Mouse (Mus musculus): Measurements from ENCODE around the gene Cd300ld3. TPM values are rescaled to one million over a fixed set of nuclear protein-coding genes. Genes with fewer than 3 reads are reported as not detected.

Cd300ld3 gene
- 1 to 10 TPM in 2 of 4 experiments, under 1 TPM in 1, not detected in 1; 0.45 to 3.7 (median 3.6) TPM for total RNA-seq (2022)

- DNase-seq (ENCODE audit: low spot score in 2 of 2): no peak
Measured at GRCm38 (mm10) chr11:115048259-115048658, at the start of gene Cd300ld3. TSS of gene Cd300ld3 (minus strand) at chr11:115048409.

DNA sequence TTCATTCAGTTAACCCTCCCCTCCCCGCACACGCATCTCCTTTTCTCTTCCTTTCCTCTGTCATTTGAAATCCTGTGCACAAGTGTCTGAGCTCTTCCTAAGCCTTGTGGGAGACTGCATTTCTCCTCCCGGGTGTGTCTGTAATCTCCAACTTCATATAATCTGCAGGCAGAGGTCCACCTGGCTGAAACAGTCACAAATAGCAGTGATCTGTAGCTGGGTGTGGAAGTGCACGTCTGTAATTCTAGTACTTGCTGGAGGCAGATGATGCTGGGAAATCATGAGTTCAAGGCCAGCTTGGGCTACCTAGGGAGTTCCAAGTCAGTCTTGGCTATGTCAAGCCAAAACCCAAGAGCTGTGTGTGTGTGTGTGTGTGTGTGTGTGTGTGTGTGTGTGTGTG lies 43.9 kb upstream of the Cd300ld3 start:
- DNase-seq (ENCODE audit: low spot score in 2 of 2): no peak

DNA sequence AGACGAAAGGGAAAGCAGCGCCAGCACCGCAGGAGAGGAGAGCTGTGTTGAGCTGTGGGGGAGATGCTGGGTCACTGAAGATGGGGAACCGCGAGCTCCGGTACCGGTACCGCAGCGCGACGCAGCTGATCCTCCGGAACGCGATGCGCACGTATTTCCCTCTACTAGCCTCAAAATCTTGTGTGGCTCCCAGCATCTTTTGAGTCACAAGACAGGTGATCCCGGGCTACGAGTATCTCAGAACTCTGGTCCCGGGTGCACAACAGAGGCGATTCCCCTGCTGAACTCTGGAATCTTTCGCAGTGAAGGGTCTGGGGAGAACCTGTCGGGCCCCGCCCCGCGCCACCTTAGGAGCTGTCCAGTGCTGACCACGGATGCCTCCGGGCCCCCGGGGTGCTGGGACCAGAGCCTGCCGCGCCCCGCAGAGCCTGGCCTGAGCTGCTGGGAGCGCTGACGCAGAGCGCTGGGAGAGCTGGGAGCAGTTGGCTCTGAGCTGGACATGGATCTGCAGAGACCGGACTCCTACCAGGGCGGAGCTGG lies 43.2 kb upstream of the Cd300ld3 start, which contains the start of gene Rab37:
Rab37 (plus strand) TSS at position 70 of the 540 bp plus-strand sequence.
- DNase-seq (ENCODE audit: low spot score in 2 of 2): no peak

GRCm38 (mm10) chr11:115089853-115090252 lies 41.6 kb upstream of the Cd300ld3 start:
- DNase-seq (ENCODE audit: low spot score in 2 of 2): no peak

DNA sequence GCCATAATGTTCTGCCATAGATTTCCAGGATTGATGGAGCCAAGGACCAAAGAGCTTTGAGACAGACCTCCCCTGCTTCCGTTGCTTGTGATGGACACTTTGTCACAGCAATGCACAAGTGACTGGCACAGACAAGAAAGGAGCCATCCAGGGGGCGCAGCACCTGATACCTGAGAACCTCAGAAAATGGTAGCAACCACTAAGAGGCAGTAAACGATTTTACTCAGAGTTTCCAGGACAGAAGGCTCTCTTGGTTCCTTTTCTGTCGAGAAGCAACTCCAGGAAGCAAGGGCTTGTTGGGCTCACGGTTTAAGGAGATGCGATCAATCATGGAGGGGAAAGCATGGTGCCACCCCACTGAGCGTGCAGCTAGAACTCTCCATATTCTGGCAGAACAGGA lies 38.0 kb upstream of the Cd300ld3 start:
- no peak for DNase-seq (ENCODE audit: low spot score in 2 of 2)

- no peak for DNase-seq (ENCODE audit: low spot score in 2 of 2)
Measured at GRCm38 (mm10) chr11:115085064-115085463, 36.9 kb upstream of the Cd300ld3 start.

GRCm38 (mm10) chr11:115084595-115084994 lies 36.4 kb upstream of the Cd300ld3 start:
- DNase-seq (ENCODE audit: low spot score in 2 of 2): no peak

DNA sequence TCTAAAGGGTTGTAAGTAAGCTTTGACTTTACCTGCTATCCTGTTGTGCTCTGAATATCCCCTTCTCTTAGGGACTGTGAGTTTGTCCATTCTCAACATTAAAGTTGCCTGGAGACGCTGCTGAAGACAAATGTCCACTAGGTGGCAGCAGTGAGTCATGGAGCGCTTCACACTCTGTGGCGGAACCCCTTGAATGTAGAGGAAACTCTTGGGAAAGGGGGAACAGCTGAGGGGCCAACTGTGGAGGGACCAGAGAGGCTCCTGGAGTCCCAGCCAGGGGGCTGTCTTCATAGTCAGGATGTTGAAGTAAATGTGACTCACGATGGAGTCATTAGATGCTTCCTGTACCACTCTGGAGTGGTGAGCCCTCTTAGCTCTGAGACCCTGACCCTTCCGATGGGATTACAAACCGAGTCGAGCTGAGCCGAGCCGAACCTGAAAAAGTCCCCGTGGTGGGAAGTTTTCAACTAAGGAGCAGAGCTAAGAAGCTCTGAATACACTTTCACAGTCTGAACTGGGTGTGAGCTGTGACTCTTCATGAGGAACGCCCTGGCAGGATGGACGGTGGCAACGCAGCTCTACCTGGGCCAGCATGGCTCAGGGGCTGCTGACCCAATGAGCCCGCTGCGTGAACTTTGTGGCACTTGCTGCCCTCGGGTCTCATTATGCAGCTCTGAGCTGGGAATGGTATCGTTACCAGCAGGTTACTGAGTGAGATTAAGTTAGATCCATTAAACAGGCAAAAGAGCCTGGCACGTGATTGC lies 35.3 kb upstream of the Cd300ld3 start:
- peak; percentile 36 to 80 for DNase-seq (ENCODE audit: low spot score in 2 of 2)

GRCm38 (mm10) chr11:115082196-115082595 lies 34.0 kb upstream of the Cd300ld3 start:
- no peak for DNase-seq (ENCODE audit: low spot score in 2 of 2)

- no peak for DNase-seq (ENCODE audit: low spot score in 2 of 2)
Measured at GRCm38 (mm10) chr11:115081373-115081772, 33.2 kb upstream of the Cd300ld3 start.

DNA sequence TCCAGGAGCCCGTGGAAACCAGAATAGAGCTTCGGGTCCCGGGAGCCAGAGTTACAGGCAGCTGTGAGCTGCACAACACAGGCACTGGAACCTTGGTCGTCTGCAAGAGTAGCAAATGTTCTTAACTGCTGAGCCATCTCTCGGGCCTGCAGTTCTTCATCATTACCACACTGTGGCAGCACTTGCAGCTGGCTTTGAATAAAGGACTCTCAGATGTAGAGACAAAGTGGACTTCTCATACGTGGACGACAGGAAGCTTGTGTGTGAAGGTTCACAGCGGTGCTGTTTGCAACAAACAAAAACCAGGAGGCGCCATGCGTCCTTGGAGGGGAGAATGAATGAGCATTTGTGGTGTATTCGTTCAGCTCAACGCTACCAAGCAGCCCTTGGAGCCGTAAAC lies 32.7 kb upstream of the Cd300ld3 start:
- DNase-seq (ENCODE audit: low spot score in 2 of 2): peak; percentile 48 to 63

GRCm38 (mm10) chr11:115078680-115079079 lies 30.5 kb upstream of the Cd300ld3 start:
- DNase-seq (ENCODE audit: low spot score in 2 of 2): no peak

DNA sequence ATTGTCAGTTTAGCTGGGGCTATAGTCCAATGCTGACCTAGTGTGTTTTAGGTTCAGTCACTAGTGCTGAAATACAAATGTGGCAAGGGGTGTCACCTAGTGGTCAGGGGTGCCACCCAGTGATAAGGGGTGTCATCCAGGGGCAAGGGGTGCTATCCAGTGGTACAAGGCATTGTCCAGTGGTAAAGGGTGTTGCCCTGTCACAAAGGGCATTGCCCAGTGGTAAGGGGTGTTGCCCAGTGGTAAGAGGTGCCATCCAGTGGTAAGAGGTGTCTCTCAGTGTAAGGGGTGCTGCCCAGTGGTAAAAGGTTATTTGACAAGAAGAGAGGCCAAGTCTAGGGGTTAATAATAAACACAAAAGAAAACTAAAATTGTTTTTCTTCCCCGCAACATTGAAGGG lies 29.2 kb upstream of the Cd300ld3 start:
- DNase-seq (ENCODE audit: low spot score in 2 of 2): no peak

DNA sequence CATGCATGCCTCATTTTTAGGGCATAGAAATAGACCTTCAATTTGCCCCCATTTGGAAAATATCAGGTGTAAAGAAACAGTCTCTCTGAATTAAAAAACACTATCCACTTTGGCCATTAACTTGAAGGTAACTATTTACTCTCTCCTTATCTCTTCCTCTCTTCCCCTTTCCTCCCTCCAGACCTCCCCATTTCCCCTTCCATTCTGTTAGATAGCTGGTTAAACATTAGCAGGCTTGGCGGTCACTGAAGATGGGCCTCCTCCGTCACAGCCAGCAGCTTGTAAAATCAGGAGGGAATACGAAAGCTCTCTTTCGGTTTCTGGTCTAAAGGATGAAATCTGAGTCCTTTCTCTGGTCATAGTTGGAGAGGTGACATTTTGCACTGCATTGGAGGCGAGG lies 27.6 kb upstream of the Cd300ld3 start:
- DNase-seq (ENCODE audit: low spot score in 2 of 2): no peak

DNA sequence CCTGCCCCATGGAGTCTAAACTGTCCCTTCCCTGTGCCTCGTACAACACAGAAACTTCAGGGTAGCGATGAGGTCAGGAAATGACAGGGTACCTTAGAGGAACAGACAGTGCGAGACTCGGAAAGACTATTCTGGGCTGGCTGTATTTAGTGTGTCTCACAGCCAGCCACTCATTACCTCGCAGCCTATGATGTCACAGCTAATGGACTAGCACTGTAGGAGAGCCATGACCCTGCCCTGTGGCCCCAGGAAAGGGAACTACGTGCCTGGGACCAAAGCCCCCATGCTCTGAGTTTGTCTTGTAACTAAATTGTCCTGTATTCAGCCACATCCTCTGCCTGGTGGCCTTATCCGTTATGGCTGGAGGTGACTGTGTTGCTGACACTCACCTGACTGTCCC lies 27.2 kb upstream of the Cd300ld3 start:
- no peak for DNase-seq (ENCODE audit: low spot score in 2 of 2)

DNA sequence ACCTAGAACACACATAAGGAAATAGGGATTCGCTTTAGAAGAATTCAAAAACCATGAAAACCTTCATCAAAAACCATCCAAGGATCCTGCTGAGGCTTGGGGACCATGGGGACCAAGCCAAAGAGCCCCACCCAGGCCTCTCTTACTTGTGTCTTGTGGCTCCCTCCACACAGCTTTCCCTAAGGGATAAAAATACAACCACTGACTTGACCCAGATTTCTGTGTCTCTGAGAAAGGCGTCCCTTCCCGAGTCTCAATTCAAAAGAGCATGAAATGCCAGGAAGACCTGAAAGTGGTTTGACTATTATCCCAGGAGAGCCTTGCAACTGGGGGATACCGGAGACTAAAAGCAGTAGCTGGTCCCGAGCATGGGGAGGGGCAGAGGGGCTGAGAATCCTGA lies 24.8 kb upstream of the Cd300ld3 start:
- DNase-seq (ENCODE audit: low spot score in 2 of 2): no peak

DNA sequence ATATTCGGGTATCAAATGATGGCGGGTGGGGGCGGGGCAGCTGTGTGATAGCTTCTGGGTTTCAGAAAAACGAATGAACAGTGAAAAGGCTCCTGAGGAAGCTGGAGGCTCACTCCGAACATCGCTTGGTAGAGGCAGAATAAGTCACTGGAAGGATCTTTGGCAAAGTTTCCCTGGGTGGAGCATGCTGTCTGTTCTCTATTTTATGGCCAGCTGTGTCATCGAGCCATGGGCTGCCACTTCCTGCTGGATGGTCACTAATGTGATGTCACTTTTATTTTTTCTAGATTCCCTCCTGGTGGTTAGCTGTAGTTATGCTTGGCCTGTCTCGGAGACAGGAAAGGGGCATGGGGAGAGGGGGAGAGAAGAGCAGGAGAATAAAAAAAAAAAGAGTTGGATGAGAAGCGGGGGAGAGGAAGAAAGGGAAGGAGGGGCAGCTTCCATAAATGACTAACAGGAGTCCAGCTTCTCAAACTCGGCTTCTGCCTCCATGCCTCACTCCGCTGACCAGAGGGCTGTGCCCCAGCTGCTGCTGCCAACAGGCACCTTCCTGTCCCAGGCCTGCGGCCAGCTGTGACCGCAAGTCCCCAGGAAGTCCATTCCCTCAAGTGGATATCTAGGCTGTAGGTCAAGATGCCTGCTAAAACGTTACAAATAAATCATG lies 23.6 kb upstream of the Cd300ld3 start:
- no peak for DNase-seq (ENCODE audit: low spot score in 2 of 2)

DNA sequence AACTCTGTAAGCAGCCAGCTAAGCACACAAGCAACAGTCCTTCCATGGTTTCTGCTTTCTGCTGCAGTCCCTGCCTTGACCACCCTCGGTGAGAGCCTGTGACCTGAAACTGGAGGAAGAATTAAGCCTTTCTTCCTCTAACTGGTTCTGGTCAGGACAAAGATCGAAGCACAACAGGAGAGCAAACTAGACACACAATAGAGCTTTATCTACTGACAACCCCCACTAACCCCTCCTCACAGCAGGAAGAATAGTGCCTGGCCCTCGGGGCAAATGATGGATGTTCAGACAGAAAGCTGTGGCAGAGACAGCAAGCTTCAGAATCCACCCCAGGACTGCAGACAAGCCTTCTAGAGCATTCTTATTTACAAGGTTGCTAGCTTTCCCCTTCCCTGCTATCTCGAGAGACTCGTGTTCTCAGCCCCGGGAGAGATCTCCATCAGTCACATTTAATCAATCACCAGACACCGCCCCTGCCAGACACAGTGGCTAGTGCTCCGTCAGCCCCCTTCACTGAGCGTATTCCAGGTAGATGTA lies 22.9 kb upstream of the Cd300ld3 start:
- no peak for DNase-seq (ENCODE audit: low spot score in 2 of 2)

DNA sequence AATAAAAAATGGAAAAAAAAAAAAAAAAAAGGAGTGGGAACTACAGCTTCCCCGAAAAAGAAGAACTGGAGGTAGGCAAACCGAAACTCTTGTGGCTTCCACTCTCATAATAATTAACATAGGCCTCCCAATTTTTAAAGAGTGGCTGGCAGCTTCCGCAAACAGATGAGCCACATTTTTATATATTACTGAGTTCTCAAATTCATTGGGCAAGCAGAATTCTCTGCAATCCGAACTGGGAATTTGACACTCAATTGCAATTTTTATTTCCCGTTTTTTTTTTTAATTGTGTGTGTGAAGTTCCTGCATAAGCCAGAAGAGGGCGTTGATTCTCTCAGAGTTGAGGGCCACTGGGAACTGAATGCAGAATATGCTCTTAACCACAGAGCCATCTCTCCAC lies 18.6 kb upstream of the Cd300ld3 start:
- no peak for DNase-seq (ENCODE audit: low spot score in 2 of 2)

- no peak for DNase-seq (ENCODE audit: low spot score in 2 of 2)
Measured at GRCm38 (mm10) chr11:115062077-115062476, 13.9 kb upstream of the Cd300ld3 start, which contains the start of gene Cd300e. TSS of gene Cd300e (minus strand) at chr11:115062177.

DNA sequence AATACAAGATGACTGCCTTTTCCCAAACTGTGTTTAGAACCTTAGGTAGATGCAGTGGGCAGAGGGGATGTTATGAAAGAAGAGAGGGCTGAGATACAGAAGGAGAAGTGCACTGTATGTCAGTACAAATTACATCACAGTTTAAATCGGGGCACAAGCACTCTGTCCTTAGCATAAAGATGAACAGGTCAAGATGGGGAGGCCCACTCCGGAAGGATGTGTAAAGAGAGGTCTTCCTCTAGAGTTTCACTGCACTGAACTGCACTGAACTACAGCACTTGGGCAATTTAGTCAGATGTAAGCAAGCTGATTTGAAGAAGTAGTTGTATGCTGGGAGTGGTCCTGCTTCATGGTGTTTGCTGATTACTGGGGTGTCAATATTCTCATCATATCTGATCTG lies 11.6 kb upstream of the Cd300ld3 start:
- no peak for DNase-seq (ENCODE audit: low spot score in 2 of 2)

- no peak for DNase-seq (ENCODE audit: low spot score in 2 of 2)
Measured at GRCm38 (mm10) chr11:115058701-115059100, 10.5 kb upstream of the Cd300ld3 start.
